Mouse (Mus musculus) liver, adult 2 months (tissue): ENCODE measurements around the gene Bmp3.

Experiments
- CTCF ChIP-seq: fragments of 200-500 bp; IDR thresholded peaks from 2 replicates; pipeline ENCODE4 v1.5.1; 2011; ENCODE audit warnings: low read depth, low read length, control low read depth
- POLR2A ChIP-seq: fragments of 200-500 bp; IDR thresholded peaks from 2 replicates; pipeline ENCODE4 v1.6.1; 2011; ENCODE audit warnings: low read length, control low read depth; ENCODE audit not compliant: insufficient read depth; ENCODE audit errors: extremely low read depth

GRCm38 (mm10) chr5:98854264-98854626 lies at the start of gene Bmp3:
- no peak for TF ChIP-seq POLR2A
- no peak for TF ChIP-seq CTCF
